Mouse (Mus musculus): ENCODE measurements around the gene Fzd9. TPM values are rescaled to one million over a fixed set of nuclear protein-coding genes. Genes with fewer than 3 reads are reported as not detected.

Gene Fzd9
- total RNA-seq, 1 experiment: 9.4 TPM

GRCm38 (mm10) chr5:135242136-135242535 is 8.9 kb downstream of the Fzd9 start:
- H3K9me3 ChIP-seq (ENCODE audit: control insufficient read depth, insufficient read depth, low read depth, low read length): no peaks in the 10 kb centered on the region
- 0 out of 4 replicates have a peak, but pooled peaks cover 0 to 2% of the 10 kb centered on the region in 2 experiments for H3K4me1 ChIP-seq (ENCODE audit: control insufficient read depth in 2 of 2, insufficient read depth in 2 of 2, low read length in 2 of 2, poor library complexity in 1 of 2)
- H3K36me3 ChIP-seq (ENCODE audit: control insufficient read depth, insufficient read depth, low read length, poor library complexity, severe bottlenecking): peaks cover 79% of the 10 kb centered on the region
- no peak overlapping the region for H3K4me3 ChIP-seq (ENCODE audit: insufficient read depth in 1 of 2, low read depth in 1 of 2, low read length in 2 of 2, poor library complexity in 1 of 2, severe bottlenecking in 1 of 2)
- H3K9ac ChIP-seq (ENCODE audit: insufficient read depth, low read depth, low read length, poor library complexity, severe bottlenecking): no peak overlapping the region
- no peak for DNase-seq (ENCODE audit: low read depth, low spot score)
- in situ Hi-C loops (cut with MboI; ENCODE audit: low sequenced_read_pairs in 2 of 2, unreplicated experiment in 2 of 2): no loop called here
- TF ChIP-seq MAFK (IDR thresholded peaks at IDR 0.05; ENCODE audit: insufficient read depth, low read depth, low read length): no peak
- no peak for TF ChIP-seq CHD2 (IDR thresholded peaks at IDR 0.05; ENCODE audit: low read depth, low read length)
- no peak for TF ChIP-seq ZC3H11A (IDR thresholded peaks at IDR 0.05; ENCODE audit: borderline replicate concordance, low read depth, low read length)
- TF ChIP-seq HCFC1 (IDR thresholded peaks at IDR 0.05; ENCODE audit: borderline replicate concordance, insufficient read depth, low read length): no peak
- H3K27ac ChIP-seq (ENCODE audit: insufficient read depth, low read depth, low read length, poor library complexity, severe bottlenecking): peak overlapping the region; percentile 24; the same call in 1 of the 2 replicates

GRCm38 (mm10) chr5:135241474-135241873 is 9.6 kb downstream of the Fzd9 start:
- H3K36me3 ChIP-seq (ENCODE audit: control insufficient read depth, insufficient read depth, low read length, poor library complexity, severe bottlenecking): peaks cover 79% of the 10 kb centered on the region
- 0 out of 4 replicates have a peak, but pooled peaks cover 0 to 1% of the 10 kb centered on the region in 2 experiments for H3K4me1 ChIP-seq (ENCODE audit: control insufficient read depth in 2 of 2, insufficient read depth in 2 of 2, low read length in 2 of 2, poor library complexity in 1 of 2)
- in situ Hi-C loops (cut with MboI; ENCODE audit: low sequenced_read_pairs in 2 of 2, unreplicated experiment in 2 of 2): no loop called here
- H3K4me3 ChIP-seq (ENCODE audit: insufficient read depth in 1 of 2, low read depth in 1 of 2, low read length in 2 of 2, poor library complexity in 1 of 2, severe bottlenecking in 1 of 2): no peak overlapping the region
- DNase-seq (ENCODE audit: low read depth, low spot score): no peak
- no peaks in the 10 kb centered on the region for H3K9me3 ChIP-seq (ENCODE audit: control insufficient read depth, insufficient read depth, low read depth, low read length)
- TF ChIP-seq ZC3H11A (IDR thresholded peaks at IDR 0.05; ENCODE audit: borderline replicate concordance, low read depth, low read length) (no peak), CHD2 (IDR thresholded peaks at IDR 0.05; ENCODE audit: low read depth, low read length) (no peak), ZNF384 (IDR thresholded peaks at IDR 0.05; ENCODE audit: low read depth, low read length) (no peak), HCFC1 (IDR thresholded peaks at IDR 0.05; ENCODE audit: borderline replicate concordance, insufficient read depth, low read length) (no peak), MAFK (IDR thresholded peaks at IDR 0.05; ENCODE audit: insufficient read depth, low read depth, low read length) (no peak)
- H3K27ac ChIP-seq (ENCODE audit: insufficient read depth, low read depth, low read length, poor library complexity, severe bottlenecking): no peak overlapping the region
- no peak overlapping the region for H3K9ac ChIP-seq (ENCODE audit: insufficient read depth, low read depth, low read length, poor library complexity, severe bottlenecking)

- TF ChIP-seq HCFC1 (IDR thresholded peaks at IDR 0.05; ENCODE audit: borderline replicate concordance, insufficient read depth, low read length) (no peak), MAFK (IDR thresholded peaks at IDR 0.05; ENCODE audit: insufficient read depth, low read depth, low read length) (no peak), CHD2 (IDR thresholded peaks at IDR 0.05; ENCODE audit: low read depth, low read length) (no peak), ZNF384 (IDR thresholded peaks at IDR 0.05; ENCODE audit: low read depth, low read length) (no peak), ZC3H11A (IDR thresholded peaks at IDR 0.05; ENCODE audit: borderline replicate concordance, low read depth, low read length) (no peak)
- no peak overlapping the region for H3K4me3 ChIP-seq (ENCODE audit: insufficient read depth in 1 of 2, low read depth in 1 of 2, low read length in 2 of 2, poor library complexity in 1 of 2, severe bottlenecking in 1 of 2)
- in situ Hi-C loops (cut with MboI; ENCODE audit: low sequenced_read_pairs in 2 of 2, unreplicated experiment in 2 of 2): loop anchor here in 1 of 2 experiments (5.0 kb wide), 1 partner anchor 48 kb away; no protein-coding TSS in a partner anchor
- H3K9ac ChIP-seq (ENCODE audit: insufficient read depth, low read depth, low read length, poor library complexity, severe bottlenecking): no peak overlapping the region
- H3K36me3 ChIP-seq (ENCODE audit: control insufficient read depth, insufficient read depth, low read length, poor library complexity, severe bottlenecking): peaks cover 73% of the 10 kb centered on the region
- DNase-seq (ENCODE audit: low read depth, low spot score): no peak
- 0 out of 4 replicates have a peak, but pooled peaks cover 0 to 1% of the 10 kb centered on the region in 2 experiments for H3K4me1 ChIP-seq (ENCODE audit: control insufficient read depth in 2 of 2, insufficient read depth in 2 of 2, low read length in 2 of 2, poor library complexity in 1 of 2)
- H3K27ac ChIP-seq (ENCODE audit: insufficient read depth, low read depth, low read length, poor library complexity, severe bottlenecking): no peak overlapping the region
- H3K9me3 ChIP-seq (ENCODE audit: control insufficient read depth, insufficient read depth, low read depth, low read length): no peaks in the 10 kb centered on the region
These were observed 12.2 kb downstream of the Fzd9 start for GRCm38 (mm10) chr5:135238832-135239231.

- Histone ChIP-seq H3K9ac (ENCODE audit: insufficient read depth, low read depth, low read length, poor library complexity, severe bottlenecking) (no peak overlapping the region), H3K36me3 (ENCODE audit: control insufficient read depth, insufficient read depth, low read length, poor library complexity, severe bottlenecking) (peaks cover 72% of the 10 kb centered on the region), H3K4me1 (ENCODE audit: control insufficient read depth in 2 of 2, insufficient read depth in 2 of 2, low read length in 2 of 2, poor library complexity in 1 of 2) (no peaks in the 10 kb centered on the region), H3K9me3 (ENCODE audit: control insufficient read depth, insufficient read depth, low read depth, low read length) (no peaks in the 10 kb centered on the region), H3K4me3 (ENCODE audit: insufficient read depth in 1 of 2, low read depth in 1 of 2, low read length in 2 of 2, poor library complexity in 1 of 2, severe bottlenecking in 1 of 2) (no peak overlapping the region), H3K27ac (ENCODE audit: insufficient read depth, low read depth, low read length, poor library complexity, severe bottlenecking) (no peak overlapping the region)
- DNase-seq (ENCODE audit: low read depth, low spot score): peak; percentile 54
- in situ Hi-C loops (cut with MboI; ENCODE audit: low sequenced_read_pairs in 2 of 2, unreplicated experiment in 2 of 2): loop anchor here in 1 of 2 experiments (5.0 kb wide), 1 partner anchor 51 kb away; no protein-coding TSS in a partner anchor
- TF ChIP-seq CHD2 (IDR thresholded peaks at IDR 0.05; ENCODE audit: low read depth, low read length) (no peak), ZC3H11A (IDR thresholded peaks at IDR 0.05; ENCODE audit: borderline replicate concordance, low read depth, low read length) (0 out of 2 replicates have a peak, but pooled peaks have one; percentile 27), HCFC1 (IDR thresholded peaks at IDR 0.05; ENCODE audit: borderline replicate concordance, insufficient read depth, low read length) (no peak)
These were observed 14.5 kb downstream of the Fzd9 start for GRCm38 (mm10) chr5:135236571-135236970.
